Mouse (Mus musculus) splenic B cell, adult 2 months (primary cell): ENCODE results near the gene Vmn1r200.
"Not testable (repeated sequence)": the region's sequence is repeated elsewhere in the genome, so short reads cannot be mapped to it uniquely, and the experiment has no call there.

ENCODE experiments used
- DNase-seq: peaks from one replicate; pipeline ENCODE4 v3.0.0-alpha.2; 2011; ENCODE audit warnings: low read depth, low spot score
- H3K27me3 ChIP-seq: 2 replicates; pipeline ENCODE4 v1.6.1; 2012; ENCODE audit warnings: mild to moderate bottlenecking, low read length, moderate library complexity, mixed read lengths; ENCODE audit not compliant: control insufficient read depth, poor library complexity, insufficient read depth, severe bottlenecking
- H3K36me3 ChIP-seq: 2 replicates; pipeline ENCODE4 v1.6.1; 2012; ENCODE audit warnings: mild to moderate bottlenecking, low read length, moderate library complexity, mixed read lengths; ENCODE audit not compliant: control insufficient read depth, poor library complexity, insufficient read depth, severe bottlenecking

The Vmn1r200 gene

GRCm38 (mm10) chr13:22390073-22390472 lies at the start of gene Vmn1r200:
TSS of gene Vmn1r200 (plus strand) at chr13:22390373.
- no peak for DNase-seq
- H3K27me3 ChIP-seq = no peaks in the 10 kb centered on the region
- H3K36me3 ChIP-seq = no peaks in the 10 kb centered on the region

GRCm38 (mm10) chr13:22350064-22350463 lies 40.1 kb upstream of the Vmn1r200 start, which contains the start of gene Vmn1r198:
TSS of gene Vmn1r198 (plus strand) at chr13:22350364.
- Histone ChIP-seq H3K36me3 (no peaks in the 10 kb centered on the region), H3K27me3 (no peaks in the 10 kb centered on the region)
- DNase-seq = no peak

- Histone ChIP-seq H3K27me3 (no peaks in the 10 kb centered on the region), H3K36me3 (no peaks in the 10 kb centered on the region)
- no peak for DNase-seq
Observed at GRCm38 (mm10) chr13:22350813-22351212, 39.4 kb upstream of the Vmn1r200 start.

- H3K27me3 ChIP-seq = no peaks in the 10 kb centered on the region
- H3K36me3 ChIP-seq = no peaks in the 10 kb centered on the region
- no peak for DNase-seq
Observed at GRCm38 (mm10) chr13:22379518-22379917, 10.7 kb upstream of the Vmn1r200 start, which contains the start of gene Vmn1r199. TSS of gene Vmn1r199 (plus strand) at chr13:22379818.

- not testable (repeated sequence) for H3K36me3 ChIP-seq, H3K27me3 ChIP-seq, DNase-seq
Observed at GRCm38 (mm10) chr13:22381128-22381527, 9.0 kb upstream of the Vmn1r200 start.

GRCm38 (mm10) chr13:22383401-22383800 lies 6.8 kb upstream of the Vmn1r200 start:
- no peak for DNase-seq
- Histone ChIP-seq H3K36me3 (no peaks in the 10 kb centered on the region), H3K27me3 (no peaks in the 10 kb centered on the region)

- no peak for DNase-seq
- no peaks in the 10 kb centered on the region for H3K27me3 ChIP-seq
- no peaks in the 10 kb centered on the region for H3K36me3 ChIP-seq
Observed at GRCm38 (mm10) chr13:22387050-22387449, 3.1 kb upstream of the Vmn1r200 start.

- no peak for DNase-seq
- Histone ChIP-seq H3K27me3 (no peaks in the 10 kb centered on the region), H3K36me3 (no peaks in the 10 kb centered on the region)
Observed at GRCm38 (mm10) chr13:22402978-22403377, 12.8 kb downstream of the Vmn1r200 start.
